Mouse (Mus musculus) small intestine, adult 2 months (tissue): ENCODE results near the gene Col9a2.

Source experiments
- CTCF ChIP-seq: fragments of 200-500 bp; IDR thresholded peaks from 2 replicates; pipeline ENCODE4 v1.5.1; 2012; ENCODE audit warnings: low read depth, mild to moderate bottlenecking, control low read depth, inconsistent platforms, low read length, moderate library complexity, mixed read lengths; ENCODE audit not compliant: insufficient replicate concordance, insufficient read length; ENCODE audit errors: extremely low read depth
- POLR2A ChIP-seq: fragments of 200-500 bp; IDR thresholded peaks from 2 replicates; pipeline ENCODE4 v1.6.1; 2012; ENCODE audit warnings: low read depth, mild to moderate bottlenecking, control low read depth, inconsistent platforms, low read length, moderate library complexity

GRCm38 (mm10) chr4:121003611-121004091, 35.5 kb upstream of the Col9a2 start:
- TF ChIP-seq CTCF (no peak), POLR2A (no peak)
